ENCODE assay signal across 10 mouse cellular contexts in genomic region chr7:133775179-133775578, GRCm38 (mm10). TPM values are rescaled to one million over a fixed set of nuclear protein-coding genes. Genes with fewer than 3 reads are reported as not detected.
DNase-seq lines count a peak whose midpoint lies in the region; ATAC-seq and TF ChIP-seq lines count a peak whose summit lies in the region.
"Had no signal": no experiment of that assay in that cellular context is flagged by ENCODE, and none has a peak within 500 bp of the region (broad histone marks: within the 10 kb centered on the region; RNA-seq: fewer than 3 reads in every experiment).

No protein-coding gene starts in this region.

- 64% methylated on average over 5 of the region's 5 CpGs for WGBS in forebrain, embryonic 13.5 days
- 52% methylated on average over 5 of the region's 5 CpGs for WGBS in midbrain, embryonic 15.5 days

- H3K36me3 ChIP-seq in forebrain, embryonic 13.5 days (ENCODE audit: poor library complexity, severe bottlenecking) = no peaks in the 10 kb centered on the region
- no peaks in the 10 kb centered on the region for H3K36me3 ChIP-seq in midbrain, embryonic 15.5 days (replicated peaks)

- H3K27me3 ChIP-seq in forebrain, embryonic 13.5 days = no peaks in the 10 kb centered on the region
- no peaks in the 10 kb centered on the region for H3K27me3 ChIP-seq in midbrain, embryonic 15.5 days (replicated peaks)

- ATAC-seq in forebrain, embryonic 13.5 days = no peak
- ATAC-seq in midbrain, embryonic 15.5 days (replicated peaks) = no peak

- peak overlapping the region; percentile 81 for H3K4me2 ChIP-seq in forebrain, embryonic 13.5 days
- H3K4me2 ChIP-seq in midbrain, embryonic 15.5 days = peak overlapping the region; percentile 86

- no peak for TF ChIP-seq CTCF in layer of hippocampus, adult 2 months (conservative IDR thresholded peaks at IDR 0.05)

- H3K9ac ChIP-seq in forebrain, embryonic 13.5 days = peak overlapping the region; percentile 19; the same call in 1 of the 2 replicates
- H3K9ac ChIP-seq in midbrain, embryonic 15.5 days = no peak overlapping the region

- H3K4me3 ChIP-seq in layer of hippocampus, adult 2 months = peak overlapping the region; percentile 96
- H3K4me3 ChIP-seq in forebrain, embryonic 13.5 days = peak overlapping the region; percentile 85; the same call in 1 of the 2 replicates
- H3K4me3 ChIP-seq in midbrain, embryonic 15.5 days = peak overlapping the region; percentile 90

- no peaks in the 10 kb centered on the region for H3K9me3 ChIP-seq in forebrain, embryonic 13.5 days (replicated peaks)
- H3K9me3 ChIP-seq in midbrain, embryonic 15.5 days = no peaks in the 10 kb centered on the region

- peaks cover 13% of the 10 kb centered on the region for H3K4me1 ChIP-seq in forebrain, embryonic 13.5 days
- peaks cover 21% of the 10 kb centered on the region for H3K4me1 ChIP-seq in midbrain, embryonic 15.5 days

- DNase-seq in layer of hippocampus, adult 2 months (ENCODE audit: low spot score in 2 of 2) = no peak
- no peak for DNase-seq in layer of hippocampus, adult 9-11 months
- peak; percentile 14 for DNase-seq in adrenal gland, postnatal 25 days
- no peak for DNase-seq in thymus, postnatal 25 days
- DNase-seq in adipocyte (ENCODE audit: low spot score) = no peak
- DNase-seq in lung, adult 18-20 months = no peak
- DNase-seq: cerebellum, postnatal 25 days; kidney, adult 8-10 months had no signal

- H3K27ac ChIP-seq in layer of hippocampus, adult 2 months = peak overlapping the region; percentile 48; the same call in 1 of the 2 replicates
- no peak overlapping the region for H3K27ac ChIP-seq in forebrain, embryonic 13.5 days
- no peak overlapping the region for H3K27ac ChIP-seq in midbrain, embryonic 15.5 days

RNA-seq across cellular contexts. Expression of gene Fank1, which starts 1.5 kb away (rescaled TPM):
- total RNA-seq in layer of hippocampus, adult 2 months (2021) = 1 to 10 TPM; 2.0 to 2.5 TPM
- 0.46 TPM in 1 of 2 replicates, not detected in the other for total RNA-seq in adrenal gland, postnatal 25 days (2021)
- 1.8 and 2.9 TPM in 2 replicates for polyA plus RNA-seq in forebrain, embryonic 13.5 days (2015; fragmentation: Nextera tagmentation; extraction: Ambion mirVana)
- polyA plus RNA-seq in midbrain, embryonic 15.5 days (2015; fragmentation: Nextera tagmentation; extraction: Ambion mirVana) = 4.0 and 5.5 TPM in 2 replicates

RNA-seq across cellular contexts. Expression of gene Dhx32, which starts 7.3 kb away (rescaled TPM):
- total RNA-seq in layer of hippocampus, adult 2 months (2021) = 10 to 100 TPM; 36.5 to 39.2 TPM
- total RNA-seq in adrenal gland, postnatal 25 days (2021) = 63.6 and 77.9 TPM in 2 replicates
- polyA plus RNA-seq in forebrain, embryonic 13.5 days (2015; fragmentation: Nextera tagmentation; extraction: Ambion mirVana) = 45.7 and 52.3 TPM in 2 replicates
- 42.6 and 43.6 TPM in 2 replicates for polyA plus RNA-seq in midbrain, embryonic 15.5 days (2015; fragmentation: Nextera tagmentation; extraction: Ambion mirVana)
